Mouse (Mus musculus) mouse embryonic stem cell (cell line): ENCODE measurements around the gene Slc25a3.

Experiments used
- in situ Hi-C, 2 experiments: fragments of 300-500 bp; cut with MboI; formaldehyde crosslinking; loops; 1 replicate in 1 of 2; 3 replicates in 1 of 2; pipeline ENCODE4 v1.14.3; 2019 to 2020; ENCODE audit warnings: low sequenced_read_pairs in 2 of 2, low pct_unique_long_range_greater_than_20kb in 1 of 2, mixed read lengths in 1 of 2; ENCODE audit not compliant: unreplicated experiment in 1 of 2

The Slc25a3 gene

GRCm38 (mm10) chr10:91123828-91124822 lies at the start of gene Slc25a3:
Slc25a3 (minus strand) TSS chr10:91124059.
- in situ Hi-C loops: no loop called here

- in situ Hi-C loops: no loop called here
Observed at GRCm38 (mm10) chr10:91172329-91173100, 48.7 kb upstream of the Slc25a3 start.

- in situ Hi-C loops: no loop called here
Observed at GRCm38 (mm10) chr10:91171455-91172328, 47.8 kb upstream of the Slc25a3 start.

- in situ Hi-C loops: no loop called here
Observed at GRCm38 (mm10) chr10:91171041-91171440, 47.2 kb upstream of the Slc25a3 start.

- in situ Hi-C loops: no loop called here
Observed at GRCm38 (mm10) chr10:91170143-91170941, 46.5 kb upstream of the Slc25a3 start.

GRCm38 (mm10) chr10:91169414-91170065 lies 45.7 kb upstream of the Slc25a3 start:
- in situ Hi-C loops: no loop called here

GRCm38 (mm10) chr10:91167352-91167751 lies 43.5 kb upstream of the Slc25a3 start:
- in situ Hi-C loops: no loop called here

- in situ Hi-C loops: no loop called here
Observed at GRCm38 (mm10) chr10:91166890-91167289, 43.0 kb upstream of the Slc25a3 start.

- in situ Hi-C loops: no loop called here
Observed at GRCm38 (mm10) chr10:91165850-91166249, 42.0 kb upstream of the Slc25a3 start.

- in situ Hi-C loops: no loop called here
Observed at GRCm38 (mm10) chr10:91164491-91164890, 40.6 kb upstream of the Slc25a3 start.

- in situ Hi-C loops: no loop called here
Observed at GRCm38 (mm10) chr10:91162511-91163163, 38.8 kb upstream of the Slc25a3 start.

- in situ Hi-C loops: no loop called here
Observed at GRCm38 (mm10) chr10:91162077-91162476, 38.2 kb upstream of the Slc25a3 start.

GRCm38 (mm10) chr10:91161006-91161405 lies 37.1 kb upstream of the Slc25a3 start:
- in situ Hi-C loops: no loop called here

GRCm38 (mm10) chr10:91158442-91158841 lies 34.6 kb upstream of the Slc25a3 start:
- in situ Hi-C loops: no loop called here

GRCm38 (mm10) chr10:91156338-91156737 lies 32.5 kb upstream of the Slc25a3 start:
- in situ Hi-C loops: no loop called here

- in situ Hi-C loops: no loop called here
Observed at GRCm38 (mm10) chr10:91153894-91154503, 30.1 kb upstream of the Slc25a3 start.
